Mouse (Mus musculus) liver, embryonic 14.5 days (tissue): ENCODE measurements around the gene Dennd1a. TPM values are rescaled to one million over a fixed set of nuclear protein-coding genes. Genes with fewer than 3 reads are reported as not detected.

Experiments
- ATAC-seq: fragments of 200-750 bp; cut with Nextera tagmentation; 2 replicates; pipeline ENCODE4 v1.8.0; 2017; ENCODE audit warnings: moderate number of reproducible peaks, mild to moderate bottlenecking, moderate library complexity; ENCODE audit not compliant: insufficient read depth
- DNase-seq, 3 experiments: peaks; one replicate each; pipeline ENCODE4 v3.0.0-alpha.2; 2012 to 2013; ENCODE audit warnings: low read depth in 3 of 3, low spot score in 3 of 3
- H3K27ac ChIP-seq: fragments of 300-500 bp; sonication (generic); 2 replicates; pipeline ENCODE4 v1.5.1; 2014; ENCODE audit warnings: moderate library complexity, mild to moderate bottlenecking, control low read depth, inconsistent platforms
- H3K27me3 ChIP-seq: fragments of 300-500 bp; sonication (generic); 2 replicates; pipeline ENCODE4 v1.6.1; 2014; ENCODE audit warnings: mild to moderate bottlenecking, low read length, moderate library complexity; ENCODE audit not compliant: control insufficient read depth, insufficient read depth
- H3K36me3 ChIP-seq: fragments of 300-500 bp; sonication (generic); replicated peaks from 2 replicates; pipeline ENCODE4 v1.6.1; 2014; ENCODE audit warnings: low read depth; ENCODE audit not compliant: control insufficient read depth, insufficient read depth
- H3K4me1 ChIP-seq, 2 experiments: fragments of 200-500 bp in 1 of 2; fragments of 300-500 bp in 1 of 2; sonication (generic) in 1 of 2; replicated peaks; 2 replicates each; pipeline ENCODE4 v1.6.1; 2012 to 2014; ENCODE audit warnings: antibody characterized with exemption in 1 of 2, inconsistent platforms in 1 of 2, low read length in 1 of 2; ENCODE audit not compliant: control insufficient read depth in 2 of 2, insufficient read depth in 2 of 2
- H3K4me2 ChIP-seq: fragments of 300-500 bp; sonication (generic); 2 replicates; pipeline ENCODE4 v1.6.1; 2014; ENCODE audit warnings: low read depth, mild to moderate bottlenecking, control low read depth, moderate library complexity
- H3K4me3 ChIP-seq, 2 experiments: fragments of 200-500 bp in 1 of 2; fragments of 300-500 bp in 1 of 2; sonication (generic) in 1 of 2; 2 replicates each; pipeline ENCODE4 v1.5.1; 2012 to 2014; ENCODE audit warnings: low read depth in 2 of 2, low read length in 2 of 2, mild to moderate bottlenecking in 2 of 2, control low read depth in 1 of 2, inconsistent platforms in 1 of 2, moderate library complexity in 1 of 2; ENCODE audit not compliant: insufficient read depth in 1 of 2
- H3K9ac ChIP-seq: fragments of 300-500 bp; sonication (generic); replicated peaks from 2 replicates; pipeline ENCODE4 v1.6.1; 2014; ENCODE audit warnings: mild to moderate bottlenecking, control low read depth, moderate library complexity
- H3K9me3 ChIP-seq: fragments of 300-500 bp; sonication (generic); 2 replicates; pipeline ENCODE4 v1.6.1; 2016; ENCODE audit warnings: low read length, mixed read lengths; ENCODE audit not compliant: control insufficient read depth
- CTCF ChIP-seq: IDR thresholded peaks from 2 replicates; pipeline ENCODE4 v1.5.1; 2016; ENCODE audit warnings: antibody characterized with exemption, low read depth, control low read depth
- EP300 ChIP-seq: IDR thresholded peaks from 2 replicates; pipeline ENCODE4 v1.6.1; 2016; ENCODE audit warnings: antibody characterized with exemption, low read depth
- WGBS: fragments of 180-500 bp; shearing (Covaris S2); extraction: QIAGEN DNeasy Blood & Tissue Kit; methylation state at CpG from one replicate; pipeline ENCODE4 v1.1.7; 2014; ENCODE audit not compliant: insufficient replicate concordance; 5-methylcytosine and 5-hydroxymethylcytosine counted together
- polyA plus RNA-seq, 2 experiments: library from polyadenylated mRNA; depleted of rRNA in 1 of 2; stranded (reverse) in 1 of 2; unstranded in 1 of 2; fragments of >200 nt; fragmentation: Nextera tagmentation in 1 of 2; extraction: Ambion mirVana in 1 of 2; gene quantifications; 2 replicates each; pipeline versions ENCODE4 v1.2.1 to v1.2.3; 2012 to 2014

Gene Dennd1a
- polyA plus RNA-seq, 2 experiments, result 5.5 to 6.5 TPM

DNA sequence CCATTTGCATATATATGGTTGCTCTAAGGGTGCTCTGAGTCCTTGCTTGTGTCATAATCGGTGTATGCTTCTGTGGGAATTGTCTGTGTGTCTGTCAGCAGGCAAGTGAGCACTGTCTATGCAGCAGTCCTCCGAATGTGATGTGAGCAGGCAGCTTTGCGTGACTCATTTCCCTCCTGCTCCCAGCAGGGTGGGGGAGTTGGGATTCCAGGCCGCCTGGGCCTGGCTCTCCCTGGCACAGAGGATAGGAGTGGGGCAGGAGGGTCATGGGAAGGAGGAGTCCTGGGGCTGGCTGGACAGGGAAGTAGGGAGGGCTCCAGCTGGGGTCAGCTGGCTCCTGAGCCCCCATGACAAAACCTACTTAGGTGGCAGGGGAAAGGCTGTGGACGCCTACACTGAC is 502.7 kb downstream of the Dennd1a start:
- no peaks in the 10 kb centered on the region for H3K36me3 ChIP-seq
- ATAC-seq (no peak), DNase-seq (no peak)
- no peak overlapping the region for H3K4me3 ChIP-seq
- WGBS, result 55% methylated on average over 5 of the region's 5 CpGs
- TF ChIP-seq CTCF (no peak), EP300 (no peak)
- peaks cover 10 to 15% of the 10 kb centered on the region in 2 experiments for H3K4me1 ChIP-seq
- peaks cover 3% of the 10 kb centered on the region; the same call in 1 of the 2 replicates for H3K27me3 ChIP-seq
- H3K9ac ChIP-seq, result no peak overlapping the region
- H3K9me3 ChIP-seq, result no peaks in the 10 kb centered on the region
- no peak overlapping the region for H3K27ac ChIP-seq
- H3K4me2 ChIP-seq, result no peak overlapping the region

GRCm38 (mm10) chr2:37782002-37782401 is 505.2 kb downstream of the Dennd1a start:
- Histone ChIP-seq H3K36me3 (no peaks in the 10 kb centered on the region), H3K4me1 (peaks cover 10 to 20% of the 10 kb centered on the region in 2 experiments), H3K4me3 (no peak overlapping the region), H3K4me2 (no peak overlapping the region), H3K27me3 (peaks cover 3% of the 10 kb centered on the region; the same call in 1 of the 2 replicates), H3K9me3 (no peaks in the 10 kb centered on the region), H3K9ac (no peak overlapping the region), H3K27ac (no peak overlapping the region)
- no peak for TF ChIP-seq CTCF
- TF ChIP-seq EP300, result no peak
- ATAC-seq, result no peak
- DNase-seq, result no peak
- 46% methylated on average over 7 of the region's 7 CpGs for WGBS

GRCm38 (mm10) chr2:37781421-37781820 is 505.8 kb downstream of the Dennd1a start:
- 50% methylated on average over 3 of the region's 3 CpGs for WGBS
- Histone ChIP-seq H3K9ac (no peak overlapping the region), H3K4me3 (no peak overlapping the region), H3K4me1 (peaks cover 10 to 24% of the 10 kb centered on the region in 2 experiments), H3K27me3 (peaks cover 2% of the 10 kb centered on the region; the same call in 1 of the 2 replicates), H3K27ac (no peak overlapping the region), H3K9me3 (no peaks in the 10 kb centered on the region), H3K4me2 (no peak overlapping the region), H3K36me3 (no peaks in the 10 kb centered on the region)
- no peak for DNase-seq
- TF ChIP-seq CTCF (no peak), EP300 (no peak)
- no peak for ATAC-seq

DNA sequence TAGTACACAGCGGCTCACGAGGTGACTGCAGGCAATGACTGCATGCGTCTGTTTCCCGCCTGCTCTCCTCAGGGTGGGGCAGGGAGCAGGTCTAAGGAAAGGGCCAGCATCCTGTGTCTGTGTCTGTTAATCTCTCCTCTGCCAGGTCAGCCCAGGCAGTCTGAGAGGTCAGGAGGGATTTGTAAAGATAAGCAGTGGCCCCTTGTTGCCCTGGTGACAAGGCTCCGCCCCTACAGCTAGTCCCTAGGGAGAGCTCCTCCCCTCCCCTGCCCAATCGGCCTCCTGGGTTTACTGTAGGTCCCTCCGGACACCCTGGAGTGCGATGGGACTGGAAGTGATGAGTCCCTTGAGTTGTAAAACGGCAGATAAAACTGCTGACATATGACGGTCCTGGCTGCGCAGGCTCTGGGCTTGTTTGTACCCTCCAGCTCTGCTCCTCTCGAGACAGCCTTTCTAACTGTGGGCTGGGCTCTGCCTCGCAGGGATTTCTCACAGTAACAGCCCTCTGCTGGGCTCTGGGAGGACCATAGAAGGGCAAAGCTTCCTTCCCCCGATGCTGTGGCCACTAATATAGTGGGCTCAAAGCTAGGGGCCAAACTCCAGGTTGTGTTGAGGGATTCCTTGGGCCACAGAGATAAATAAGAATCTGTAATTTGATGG is 506.8 kb downstream of the Dennd1a start:
- DNase-seq (peak; percentile 77 to 84 (median 80)), ATAC-seq (peak; percentile 97)
- 0 out of 4 replicates have a peak overlapping the region, but pooled peaks have one; percentile 14 to 31 for H3K4me3 ChIP-seq
- peak overlapping the region; percentile 49 for H3K4me2 ChIP-seq
- H3K36me3 ChIP-seq, result no peaks in the 10 kb centered on the region
- H3K27ac ChIP-seq, result no peak overlapping the region
- no peak overlapping the region for H3K9ac ChIP-seq
- WGBS, result under 1% methylated on average over 14 of the region's 14 CpGs
- no peaks in the 10 kb centered on the region for H3K9me3 ChIP-seq
- H3K27me3 ChIP-seq, result peaks cover 5% of the 10 kb centered on the region; the same call in 1 of the 2 replicates
- H3K4me1 ChIP-seq, result peaks cover 10 to 24% of the 10 kb centered on the region in 2 experiments
- no peak for TF ChIP-seq EP300
- TF ChIP-seq CTCF, result no peak

GRCm38 (mm10) chr2:37777958-37778720 is 509.1 kb downstream of the Dennd1a start:
- H3K9ac ChIP-seq, result no peak overlapping the region
- no peak overlapping the region for H3K4me3 ChIP-seq
- peaks cover 7% of the 10 kb centered on the region for H3K27me3 ChIP-seq
- ATAC-seq (no peak), DNase-seq (no peak)
- no peaks in the 10 kb centered on the region for H3K9me3 ChIP-seq
- no peak overlapping the region for H3K27ac ChIP-seq
- TF ChIP-seq CTCF (no peak), EP300 (no peak)
- 50% methylated on average over 10 of the region's 10 CpGs for WGBS
- peaks cover 10 to 24% of the 10 kb centered on the region in 2 experiments for H3K4me1 ChIP-seq
- H3K4me2 ChIP-seq, result no peak overlapping the region
- H3K36me3 ChIP-seq, result no peaks in the 10 kb centered on the region
